Comparison of ENCODE assay signal across 8 mouse cellular contexts in genomic region chr7:19824182-19824973, GRCm38 (mm10). TPM values are rescaled to one million over a fixed set of nuclear protein-coding genes. Genes with fewer than 3 reads are reported as not detected.
DNase-seq lines count a peak whose midpoint lies in the region; ATAC-seq and TF ChIP-seq lines count a peak whose summit lies in the region.

No protein-coding gene starts in this region.

- H3K4me3 ChIP-seq in forebrain, embryonic 10.5 days = peak overlapping the region; percentile 30
- no peak overlapping the region for H3K4me3 ChIP-seq in forebrain, embryonic 15.5 days
- no peak overlapping the region for H3K4me3 ChIP-seq in brown adipose tissue, adult 24 weeks (ENCODE audit: insufficient read depth, low read depth, low read length)
- no peak overlapping the region; the same call in 1 of the 2 replicates for H3K4me3 ChIP-seq in intestine, embryonic 14.5 days (ENCODE audit: low read depth, low read length)
- H3K4me3 ChIP-seq in liver, postnatal 0 days (ENCODE audit: low read depth, low read length) = 0 out of 2 replicates have a peak overlapping the region, but pooled peaks have one; percentile 11
- no peak overlapping the region for H3K4me3 ChIP-seq in neural tube, embryonic 11.5 days (ENCODE audit: low read depth, low read length)

- H3K36me3 ChIP-seq in forebrain, embryonic 10.5 days (replicated peaks) = no peaks in the 10 kb centered on the region
- no peaks in the 10 kb centered on the region for H3K36me3 ChIP-seq in forebrain, embryonic 15.5 days
- no peaks in the 10 kb centered on the region for H3K36me3 ChIP-seq in intestine, embryonic 14.5 days (ENCODE audit: control insufficient read depth, insufficient read depth, low read length)
- peaks cover 5% of the 10 kb centered on the region; the same call in 1 of the 2 replicates for H3K36me3 ChIP-seq in liver, postnatal 0 days (replicated peaks; ENCODE audit: insufficient read depth, low read length)
- H3K36me3 ChIP-seq in neural tube, embryonic 11.5 days (ENCODE audit: control insufficient read depth, insufficient read depth, low read length) = no peaks in the 10 kb centered on the region

- H3K27me3 ChIP-seq in forebrain, embryonic 10.5 days (ENCODE audit: poor library complexity, severe bottlenecking) = peaks cover 58% of the 10 kb centered on the region
- H3K27me3 ChIP-seq in forebrain, embryonic 15.5 days = peaks cover 43% of the 10 kb centered on the region
- H3K27me3 ChIP-seq in intestine, embryonic 14.5 days (replicated peaks; ENCODE audit: control insufficient read depth, insufficient read depth, low read length) = peaks cover 8% of the 10 kb centered on the region; the same call in 1 of the 2 replicates
- H3K27me3 ChIP-seq in liver, postnatal 0 days (ENCODE audit: insufficient read depth, low read length) = no peaks in the 10 kb centered on the region
- H3K27me3 ChIP-seq in neural tube, embryonic 11.5 days (ENCODE audit: control insufficient read depth, insufficient read depth, low read length) = peaks cover 32% of the 10 kb centered on the region

- peak; percentile 71 for TF ChIP-seq EP300 in liver, postnatal 0 days (IDR thresholded peaks at IDR 0.05; ENCODE audit: low read depth)

- peaks cover 6% of the 10 kb centered on the region; the same call in 1 of the 2 replicates for H3K9me3 ChIP-seq in forebrain, embryonic 10.5 days
- 0 out of 2 replicates have a peak, but pooled peaks cover 3% of the 10 kb centered on the region for H3K9me3 ChIP-seq in forebrain, embryonic 15.5 days
- peaks cover 5% of the 10 kb centered on the region; the same call in 1 of the 2 replicates for H3K9me3 ChIP-seq in intestine, embryonic 14.5 days (ENCODE audit: control insufficient read depth, low read length)
- H3K9me3 ChIP-seq in liver, postnatal 0 days (ENCODE audit: low read length) = no peaks in the 10 kb centered on the region
- H3K9me3 ChIP-seq in neural tube, embryonic 11.5 days (ENCODE audit: control insufficient read depth, low read length) = peaks cover 4% of the 10 kb centered on the region; the same call in 1 of the 2 replicates

- intact Hi-C loops in gastrocnemius, postnatal 36 days (cut with DNase I) = no loop called here

- TF ChIP-seq CTCF in liver, postnatal 0 days (IDR thresholded peaks at IDR 0.05; ENCODE audit: low read depth) = no peak

- H3K27ac ChIP-seq in forebrain, embryonic 10.5 days = peak overlapping the region; percentile 73
- no peak overlapping the region for H3K27ac ChIP-seq in forebrain, embryonic 15.5 days (replicated peaks)
- peak overlapping the region; percentile 95 for H3K27ac ChIP-seq in brown adipose tissue, adult 24 weeks (replicated peaks; ENCODE audit: low read depth, low read length)
- peak overlapping the region; percentile 88 for H3K27ac ChIP-seq in intestine, embryonic 14.5 days (ENCODE audit: low read depth)
- H3K27ac ChIP-seq in liver, postnatal 0 days (ENCODE audit: low read depth) = peak overlapping the region; percentile 92
- H3K27ac ChIP-seq in neural tube, embryonic 11.5 days (ENCODE audit: low read depth, low read length) = no peak overlapping the region

- H3K4me1 ChIP-seq in forebrain, embryonic 10.5 days = peaks cover 31% of the 10 kb centered on the region
- H3K4me1 ChIP-seq in forebrain, embryonic 15.5 days = peaks cover 5% of the 10 kb centered on the region
- H3K4me1 ChIP-seq in brown adipose tissue, adult 24 weeks (ENCODE audit: control insufficient read depth, insufficient read depth, insufficient read length, low read length) = peaks cover 25% of the 10 kb centered on the region
- H3K4me1 ChIP-seq in intestine, embryonic 14.5 days (replicated peaks; ENCODE audit: control insufficient read depth, insufficient read depth, low read length) = peaks cover 23% of the 10 kb centered on the region
- H3K4me1 ChIP-seq in liver, postnatal 0 days (ENCODE audit: insufficient read depth) = peaks cover 27% of the 10 kb centered on the region
- peaks cover 5% of the 10 kb centered on the region; the same call in 1 of the 2 replicates for H3K4me1 ChIP-seq in neural tube, embryonic 11.5 days (ENCODE audit: control insufficient read depth, insufficient read depth, low read length)

- no peak overlapping the region for H3K4me2 ChIP-seq in forebrain, embryonic 15.5 days (replicated peaks)
- peak overlapping the region; percentile 41 for H3K4me2 ChIP-seq in intestine, embryonic 14.5 days (ENCODE audit: low read length)
- H3K4me2 ChIP-seq in liver, postnatal 0 days (ENCODE audit: low read depth, low read length) = peak overlapping the region; percentile 34
- peak overlapping the region; percentile 16; the same call in 1 of the 2 replicates for H3K4me2 ChIP-seq in neural tube, embryonic 11.5 days (ENCODE audit: low read depth)

- ATAC-seq in forebrain, embryonic 15.5 days (replicated peaks) = no peak; the same call in 1 of the 2 replicates
- peak; percentile 90 for ATAC-seq in intestine, embryonic 14.5 days (replicated peaks; ENCODE audit: low FRiP score, low TSS enrichment, low read depth)
- peak; percentile 93 for ATAC-seq in liver, postnatal 0 days
- ATAC-seq in neural tube, embryonic 11.5 days (ENCODE audit: insufficient read depth, low FRiP score, low TSS enrichment) = peak; percentile 68

- H3K9ac ChIP-seq in forebrain, embryonic 15.5 days (replicated peaks) = no peak overlapping the region
- 0 out of 2 replicates have a peak overlapping the region, but pooled peaks have one; percentile 29 for H3K9ac ChIP-seq in intestine, embryonic 14.5 days (ENCODE audit: low read length)
- H3K9ac ChIP-seq in liver, postnatal 0 days (replicated peaks) = peak overlapping the region; percentile 55
- H3K9ac ChIP-seq in neural tube, embryonic 11.5 days (ENCODE audit: low read length) = no peak overlapping the region

- peak; percentile 70 for DNase-seq in forebrain, embryonic 10.5 days (ENCODE audit: extremely low spot score, low spot score)
- DNase-seq in gastrocnemius, postnatal 36 days = peak; percentile 81 to 91
- peak; percentile 91 for DNase-seq in intestine, embryonic 14.5 days (ENCODE audit: low spot score)
- DNase-seq in liver, postnatal 0 days = peak; percentile 91
- DNase-seq in neural tube, embryonic 11.5 days (ENCODE audit: low spot score) = peak; percentile 83
- DNase-seq in thymus, postnatal 10 days (ENCODE audit: low spot score in 2 of 2) = peak; percentile 46 to 54

- WGBS in forebrain, embryonic 10.5 days = 25% methylated on average over 26 of the region's 26 CpGs
- WGBS in forebrain, embryonic 15.5 days = 26% methylated on average over 26 of the region's 26 CpGs
- 18% methylated on average over 26 of the region's 26 CpGs for WGBS in intestine, embryonic 14.5 days
- 22% methylated on average over 24 of the region's 26 CpGs for WGBS in liver, postnatal 0 days (ENCODE audit: insufficient replicate concordance)
- 23% methylated on average over 26 of the region's 26 CpGs for WGBS in neural tube, embryonic 11.5 days

RNA-seq across cellular contexts. Expression of gene Bcl3, which starts 1.8 kb away (rescaled TPM):
- 0.91 and 1.4 TPM in 2 replicates for polyA plus RNA-seq in forebrain, embryonic 10.5 days (2016; fragmentation: Nextera tagmentation; extraction: Ambion mirVana)
- 1.0 and 1.3 TPM in 2 replicates for polyA plus RNA-seq in forebrain, embryonic 15.5 days (2015; fragmentation: Nextera tagmentation; extraction: Ambion mirVana)
- polyA plus RNA-seq in brown adipose tissue, adult 24 weeks (2012; ENCODE audit: insufficient read depth, insufficient read length, missing spikeins) = 14.7 and 24.3 TPM in 2 replicates
- total RNA-seq in gastrocnemius, postnatal 36 days (2021) = 1 to 10 TPM; 1.1 to 1.5 TPM
- polyA plus RNA-seq in intestine, embryonic 14.5 days (2014; fragmentation: Nextera tagmentation; extraction: Ambion mirVana) = 9.5 and 13.5 TPM in 2 replicates
- polyA plus RNA-seq in liver, postnatal 0 days (2015; fragmentation: Nextera tagmentation; extraction: Ambion mirVana) = 5.4 and 11.2 TPM in 2 replicates
- 1.2 and 1.3 TPM in 2 replicates for polyA plus RNA-seq in neural tube, embryonic 11.5 days (2014; fragmentation: Nextera tagmentation; extraction: Ambion mirVana)

RNA-seq across cellular contexts. Expression of gene Gm19345, which starts 27.4 kb away (rescaled TPM):
- polyA plus RNA-seq in forebrain, embryonic 10.5 days (2016; fragmentation: Nextera tagmentation; extraction: Ambion mirVana) = 0.26 TPM in 1 of 2 replicates, not detected in the other
- 7.6 and 8.4 TPM in 2 replicates for polyA plus RNA-seq in forebrain, embryonic 15.5 days (2015; fragmentation: Nextera tagmentation; extraction: Ambion mirVana)
- polyA plus RNA-seq in brown adipose tissue, adult 24 weeks (2012; ENCODE audit: insufficient read depth, insufficient read length, missing spikeins) = not detected in 2 replicates
- not detected for total RNA-seq in gastrocnemius, postnatal 36 days (2021)
- 0.31 and 0.42 TPM in 2 replicates for polyA plus RNA-seq in intestine, embryonic 14.5 days (2014; fragmentation: Nextera tagmentation; extraction: Ambion mirVana)
- 0.18 and 0.19 TPM in 2 replicates for polyA plus RNA-seq in liver, postnatal 0 days (2015; fragmentation: Nextera tagmentation; extraction: Ambion mirVana)
- 0.24 and 0.29 TPM in 2 replicates for polyA plus RNA-seq in neural tube, embryonic 11.5 days (2014; fragmentation: Nextera tagmentation; extraction: Ambion mirVana)

RNA-seq across cellular contexts. Expression of gene Cblc, which starts 27.8 kb away (rescaled TPM):
- 0.53 and 1.2 TPM in 2 replicates for polyA plus RNA-seq in forebrain, embryonic 10.5 days (2016; fragmentation: Nextera tagmentation; extraction: Ambion mirVana)
- polyA plus RNA-seq in forebrain, embryonic 15.5 days (2015; fragmentation: Nextera tagmentation; extraction: Ambion mirVana) = not detected in 2 replicates
- polyA plus RNA-seq in brown adipose tissue, adult 24 weeks (2012; ENCODE audit: insufficient read depth, insufficient read length, missing spikeins) = 1.6 TPM in 1 of 2 replicates, not detected in the other
- total RNA-seq in gastrocnemius, postnatal 36 days (2021) = not detected
- 13.5 and 14.0 TPM in 2 replicates for polyA plus RNA-seq in intestine, embryonic 14.5 days (2014; fragmentation: Nextera tagmentation; extraction: Ambion mirVana)
- 9.6 and 10.8 TPM in 2 replicates for polyA plus RNA-seq in liver, postnatal 0 days (2015; fragmentation: Nextera tagmentation; extraction: Ambion mirVana)
- 0.45 and 0.53 TPM in 2 replicates for polyA plus RNA-seq in neural tube, embryonic 11.5 days (2014; fragmentation: Nextera tagmentation; extraction: Ambion mirVana)

RNA-seq across cellular contexts. Expression of gene Ceacam16, which starts 36.7 kb away (rescaled TPM):
- polyA plus RNA-seq in forebrain, embryonic 10.5 days (2016; fragmentation: Nextera tagmentation; extraction: Ambion mirVana) = not detected in 2 replicates
- 0.43 and 0.50 TPM in 2 replicates for polyA plus RNA-seq in forebrain, embryonic 15.5 days (2015; fragmentation: Nextera tagmentation; extraction: Ambion mirVana)
- polyA plus RNA-seq in brown adipose tissue, adult 24 weeks (2012; ENCODE audit: insufficient read depth, insufficient read length, missing spikeins) = not detected in 2 replicates
- total RNA-seq in gastrocnemius, postnatal 36 days (2021) = not detected
- not detected in 2 replicates for polyA plus RNA-seq in intestine, embryonic 14.5 days (2014; fragmentation: Nextera tagmentation; extraction: Ambion mirVana)
- 0.09 TPM in 1 of 2 replicates, not detected in the other for polyA plus RNA-seq in liver, postnatal 0 days (2015; fragmentation: Nextera tagmentation; extraction: Ambion mirVana)
- polyA plus RNA-seq in neural tube, embryonic 11.5 days (2014; fragmentation: Nextera tagmentation; extraction: Ambion mirVana) = not detected in 2 replicates

RNA-seq across cellular contexts. Expression of gene Bcam, which starts 53.6 kb away (rescaled TPM):
- polyA plus RNA-seq in forebrain, embryonic 10.5 days (2016; fragmentation: Nextera tagmentation; extraction: Ambion mirVana) = 33.1 and 37.3 TPM in 2 replicates
- polyA plus RNA-seq in forebrain, embryonic 15.5 days (2015; fragmentation: Nextera tagmentation; extraction: Ambion mirVana) = 6.8 TPM in 2 replicates
- polyA plus RNA-seq in brown adipose tissue, adult 24 weeks (2012; ENCODE audit: insufficient read depth, insufficient read length, missing spikeins) = 7.6 and 20.8 TPM in 2 replicates
- total RNA-seq in gastrocnemius, postnatal 36 days (2021) = 10 to 100 TPM; 22.0 to 22.6 TPM
- 89.6 and 93.4 TPM in 2 replicates for polyA plus RNA-seq in intestine, embryonic 14.5 days (2014; fragmentation: Nextera tagmentation; extraction: Ambion mirVana)
- 8.8 and 9.3 TPM in 2 replicates for polyA plus RNA-seq in liver, postnatal 0 days (2015; fragmentation: Nextera tagmentation; extraction: Ambion mirVana)
- 21.1 and 21.7 TPM in 2 replicates for polyA plus RNA-seq in neural tube, embryonic 11.5 days (2014; fragmentation: Nextera tagmentation; extraction: Ambion mirVana)

Comparison
In these comparisons a context has a peak if more than half of its experiments do, and no peak if none do; other contexts are left out.
1. H3K27ac ChIP-seq: peak in forebrain, embryonic 10.5 days (single experiment), brown adipose tissue, adult 24 weeks (single experiment), intestine, embryonic 14.5 days (single experiment) and liver, postnatal 0 days (single experiment); none in forebrain, embryonic 15.5 days (single experiment) and neural tube, embryonic 11.5 days (single experiment).
2. H3K4me3 ChIP-seq: peak in forebrain, embryonic 10.5 days (single experiment) and liver, postnatal 0 days (single experiment); none in forebrain, embryonic 15.5 days (single experiment), brown adipose tissue, adult 24 weeks (single experiment), intestine, embryonic 14.5 days (single experiment) and neural tube, embryonic 11.5 days (single experiment).
3. H3K9ac ChIP-seq: peak in intestine, embryonic 14.5 days (single experiment) and liver, postnatal 0 days (single experiment); none in forebrain, embryonic 15.5 days (single experiment) and neural tube, embryonic 11.5 days (single experiment).
4. Peak in every context shown above with its lines, with median percentiles within 50 percentile points of each other: DNase-seq.